Mouse (Mus musculus): ENCODE measurements at regions not wholly inside any gene's neighbourhood (a gene's known extent, or its start where the extent isn't known, plus 50 kb on each side); places are given as distances from the start of the nearest gene placed in this dataset.

DNA sequence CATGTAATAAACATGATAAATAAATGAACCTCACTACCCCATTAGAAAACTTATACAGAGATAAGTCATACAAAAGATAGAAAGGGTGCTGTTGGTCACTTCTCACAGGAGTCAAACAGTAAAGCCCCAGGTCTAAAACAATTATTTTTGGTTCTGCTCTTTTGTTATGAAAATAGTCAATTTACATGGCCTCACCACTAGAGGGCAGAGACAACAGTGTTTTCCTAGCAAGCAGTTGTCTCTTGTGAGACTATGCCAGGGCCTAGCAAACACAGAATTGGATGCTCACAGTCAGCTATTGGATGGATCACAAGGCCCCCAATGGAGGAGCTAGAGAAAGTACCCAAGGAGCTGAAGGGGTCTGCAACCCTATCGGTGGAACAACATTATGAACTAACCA is 96.3 kb upstream of the 4930550L24Rik start:
- peak; percentile 0 for DNase-seq

Data from lung, postnatal 36 days (tissue).